Mouse (Mus musculus) embryonic facial prominence, embryonic 14.5 days (tissue): ENCODE results near the gene Ucma. TPM values are rescaled to one million over a fixed set of nuclear protein-coding genes. Genes with fewer than 3 reads are reported as not detected.

Experiments used
- polyA plus RNA-seq: library from polyadenylated mRNA; unstranded; fragments of >200 nt; fragmentation: Nextera tagmentation; extraction: Ambion mirVana; gene quantifications from 2 replicates; pipeline ENCODE4 v1.2.1, GENCODE M21; 2014

Ucma gene
- polyA plus RNA-seq, 1 experiment from 2014 or later: 3.0 TPM

Other genes with a start within 250 kb of the Ucma start
- gene Sephs1, start 94.6 kb upstream of the Ucma start, polyA plus RNA-seq: 76.1 and 86.6 TPM in 2 replicates
- 38.2 and 44.1 TPM in 2 replicates for gene Phyh, start 57.1 kb upstream of the Ucma start, polyA plus RNA-seq
- gene Mcm10, start 36.7 kb downstream of the Ucma start, polyA plus RNA-seq: 23.3 and 23.8 TPM in 2 replicates
- 6.8 and 7.1 TPM in 2 replicates for gene Optn, start 87.9 kb downstream of the Ucma start, polyA plus RNA-seq
- gene Ccdc3, start 161.7 kb downstream of the Ucma start, polyA plus RNA-seq: 25.8 and 25.9 TPM in 2 replicates